Mouse (Mus musculus): ENCODE data around the gene Pglyrp3. TPM values are rescaled to one million over a fixed set of nuclear protein-coding genes. Genes with fewer than 3 reads are reported as not detected.

The Pglyrp3 gene
- polyA plus RNA-seq (2017; shearing (Covaris generic)) = not detected

DNA sequence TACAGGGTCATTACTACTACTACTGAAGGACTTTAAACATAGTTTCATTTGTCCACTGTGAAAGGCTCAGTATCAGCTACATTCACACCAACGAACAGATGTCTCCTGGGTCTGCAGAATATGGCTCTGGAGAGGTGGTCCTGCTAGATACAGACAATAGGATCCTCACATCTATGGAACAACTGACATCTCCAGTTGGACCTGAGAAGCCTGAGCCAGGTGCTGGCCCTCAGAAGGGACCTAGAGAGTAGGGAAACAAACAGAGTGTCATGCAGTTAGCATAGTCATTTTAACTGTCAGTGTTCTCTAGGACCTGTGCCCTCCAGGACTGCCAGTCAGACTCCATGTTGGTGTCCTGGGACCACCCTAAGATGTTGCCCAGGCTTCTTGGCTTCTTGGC, at the start of gene Pglyrp3:
Gene Pglyrp3 (plus strand): TSS at position 301 of the 400 bp plus-strand sequence.

Other genes starting within 250 kb of the Pglyrp3 start
- not detected for gene Lor, start 68.6 kb downstream of the Pglyrp3 start, polyA plus RNA-seq (2017; shearing (Covaris generic))
- gene Prr9, start 109.4 kb downstream of the Pglyrp3 start, polyA plus RNA-seq (2017; shearing (Covaris generic)) = 0.76 TPM
- gene Lelp1, start 128.2 kb downstream of the Pglyrp3 start, polyA plus RNA-seq (2017; shearing (Covaris generic)) = not detected
- gene Sprr2a1, start 201.2 kb downstream of the Pglyrp3 start, polyA plus RNA-seq (2017; shearing (Covaris generic)) = not detected
- gene Sprr2a2, start 201.3 kb downstream of the Pglyrp3 start, polyA plus RNA-seq (2017; shearing (Covaris generic)) = not detected

All from effector memory CD4-positive, alpha-beta T cell, adult 7 months (primary cell).